Mouse (Mus musculus) kidney, postnatal 0 days (tissue): ENCODE results near the gene Scamp5. TPM values are rescaled to one million over a fixed set of nuclear protein-coding genes. Genes with fewer than 3 reads are reported as not detected.
"Not testable (repeated sequence)": the region's sequence is repeated elsewhere in the genome, so short reads cannot be mapped to it uniquely, and the experiment has no call there.

Experiments
- ATAC-seq: fragments of 200-750 bp; cut with Nextera tagmentation; replicated peaks from 2 replicates; pipeline ENCODE4 v1.8.0; 2017; ENCODE audit warnings: low read depth, moderate number of reproducible peaks, moderate TSS enrichment, moderate library complexity; ENCODE audit not compliant: low FRiP score
- DNase-seq: peaks from one replicate; pipeline ENCODE4 v3.0.0-alpha.2; 2016; ENCODE audit warnings: low spot score
- H3K27ac ChIP-seq: fragments of 300-500 bp; sonication (generic); 2 replicates; pipeline ENCODE4 v1.5.1; 2014; ENCODE audit warnings: mild to moderate bottlenecking
- H3K27me3 ChIP-seq: fragments of 300-500 bp; sonication (generic); 2 replicates; pipeline ENCODE4 v1.6.1; 2014; ENCODE audit warnings: low read length, mixed read lengths; ENCODE audit not compliant: insufficient read depth
- H3K36me3 ChIP-seq: fragments of 300-500 bp; sonication (generic); 2 replicates; pipeline ENCODE4 v1.6.1; 2014; ENCODE audit warnings: low read length, mixed read lengths; ENCODE audit not compliant: insufficient read depth
- H3K4me1 ChIP-seq: fragments of 300-500 bp; sonication (generic); replicated peaks from 2 replicates; pipeline ENCODE4 v1.6.1; 2014; ENCODE audit warnings: antibody characterized with exemption, low read length, mixed read lengths; ENCODE audit not compliant: insufficient read depth
- H3K4me2 ChIP-seq: fragments of 300-500 bp; sonication (generic); 2 replicates; pipeline ENCODE4 v1.6.1; 2014; ENCODE audit warnings: mild to moderate bottlenecking, low read length, moderate library complexity, mixed read lengths
- H3K4me3 ChIP-seq: fragments of 300-500 bp; sonication (generic); replicated peaks from 2 replicates; pipeline ENCODE4 v1.5.1; 2014; ENCODE audit warnings: low read depth, low read length
- H3K9ac ChIP-seq: fragments of 300-500 bp; sonication (generic); 2 replicates; pipeline ENCODE4 v1.6.1; 2014; ENCODE audit warnings: low read depth, low read length
- H3K9me3 ChIP-seq: fragments of 300-500 bp; sonication (generic); replicated peaks from 2 replicates; pipeline ENCODE4 v1.6.1; 2016; ENCODE audit warnings: low read length, inconsistent platforms, mixed read lengths
- CTCF ChIP-seq: IDR thresholded peaks from 2 replicates; pipeline ENCODE4 v1.5.1; 2016; ENCODE audit warnings: antibody characterized with exemption, low read depth, mild to moderate bottlenecking, moderate library complexity
- WGBS: fragments of 180-500 bp; shearing (Covaris S2); extraction: QIAGEN DNeasy Blood & Tissue Kit; methylation state at CpG from one replicate; pipeline ENCODE4 v1.1.7; 2014; 5-methylcytosine and 5-hydroxymethylcytosine counted together
- polyA plus RNA-seq: library from polyadenylated mRNA; unstranded; fragments of >200 nt; fragmentation: Nextera tagmentation; extraction: Ambion mirVana; gene quantifications from 2 replicates; pipeline ENCODE4 v1.2.1, GENCODE M21; 2015

Gene Scamp5
- polyA plus RNA-seq, 1 experiment from 2014 or later, result 18.3 TPM

DNA sequence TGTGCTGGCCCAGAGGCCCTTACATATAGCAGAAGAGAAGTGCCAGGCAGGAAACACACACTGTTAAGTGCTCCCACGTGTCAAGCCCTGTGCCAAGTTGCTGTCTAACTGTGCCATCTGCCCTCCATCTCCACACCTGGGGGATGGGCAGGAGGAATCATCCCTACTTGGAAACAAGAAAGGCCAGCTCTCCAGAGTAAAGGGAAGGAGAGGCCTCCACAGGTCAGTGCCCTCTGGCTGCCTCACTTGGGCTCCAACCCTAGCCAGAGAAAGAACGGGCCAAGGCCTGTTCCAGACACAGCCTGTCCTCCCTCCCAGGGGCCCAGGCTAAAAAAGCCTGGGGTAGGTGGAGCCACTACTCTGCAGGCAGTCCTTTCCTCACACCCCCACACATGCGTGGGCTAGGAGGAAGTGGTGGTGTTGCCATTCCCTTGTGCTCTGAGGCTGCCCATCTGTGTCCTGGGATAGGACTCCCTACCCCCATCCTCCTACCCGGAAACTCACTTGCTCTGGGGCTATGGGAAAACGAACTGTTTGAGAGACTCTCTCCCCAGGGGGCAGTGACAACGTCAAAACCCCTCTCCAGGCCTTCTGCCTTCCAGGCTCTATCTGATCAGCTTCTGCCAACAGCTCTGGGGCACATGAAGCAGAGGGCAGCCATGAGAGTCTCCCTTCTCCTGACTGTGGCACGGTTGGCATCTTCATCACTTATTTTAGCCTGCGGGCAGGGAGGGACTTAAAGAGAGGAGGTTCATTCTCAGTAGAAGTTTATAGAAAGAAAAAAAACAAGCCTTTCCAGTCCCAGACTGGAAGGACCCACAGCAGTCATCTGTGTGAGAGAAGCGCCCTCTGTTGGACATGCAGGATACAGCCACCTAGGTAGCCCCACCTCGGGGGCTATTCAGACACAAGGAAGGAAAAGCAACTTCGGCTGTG, 34.5 kb downstream of the Scamp5 start:
- Histone ChIP-seq H3K36me3 (no peaks in the 10 kb centered on the region; the same call in 1 of the 2 replicates), H3K4me3 (no peak overlapping the region), H3K27ac (peak overlapping the region; percentile 86), H3K4me1 (peaks cover 25% of the 10 kb centered on the region), H3K9me3 (no peaks in the 10 kb centered on the region), H3K9ac (peak overlapping the region; percentile 32; the same call in 1 of the 2 replicates), H3K27me3 (no peaks in the 10 kb centered on the region), H3K4me2 (peak overlapping the region; percentile 8; the same call in 1 of the 2 replicates)
- ATAC-seq, result peak; percentile 74
- TF ChIP-seq CTCF, result peak; percentile 88
- WGBS, result 5% methylated on average over 11 of the region's 11 CpGs
- peak; percentile 96 for DNase-seq

- no peak for TF ChIP-seq CTCF
- H3K36me3 ChIP-seq, result no peaks in the 10 kb centered on the region; the same call in 1 of the 2 replicates
- H3K4me1 ChIP-seq, result peaks cover 21% of the 10 kb centered on the region
- ATAC-seq (no peak), DNase-seq (no peak)
- WGBS, result 91% methylated on average over 3 of the region's 3 CpGs
- H3K9ac ChIP-seq, result no peak overlapping the region
- no peak overlapping the region for H3K4me2 ChIP-seq
- peak overlapping the region; percentile 86; the same call in 1 of the 2 replicates for H3K27ac ChIP-seq
- H3K27me3 ChIP-seq, result no peaks in the 10 kb centered on the region
- H3K9me3 ChIP-seq, result no peaks in the 10 kb centered on the region
- H3K4me3 ChIP-seq, result no peak overlapping the region
These were observed 35.4 kb downstream of the Scamp5 start for GRCm38 (mm10) chr9:57432480-57432879.

- Histone ChIP-seq H3K4me3 (no peak overlapping the region), H3K27ac (0 out of 2 replicates have a peak overlapping the region, but pooled peaks have one; percentile 0), H3K9ac (no peak overlapping the region), H3K36me3 (no peaks in the 10 kb centered on the region; the same call in 1 of the 2 replicates), H3K4me2 (no peak overlapping the region), H3K4me1 (peaks cover 21% of the 10 kb centered on the region), H3K9me3 (no peaks in the 10 kb centered on the region), H3K27me3 (no peaks in the 10 kb centered on the region)
- no peak for TF ChIP-seq CTCF
- ATAC-seq (peak; percentile 44; the same call in 1 of the 2 replicates), DNase-seq (peak; percentile 25)
- 31% methylated on average over 9 of the region's 9 CpGs for WGBS
These were observed 36.7 kb downstream of the Scamp5 start for GRCm38 (mm10) chr9:57431202-57431601.

GRCm38 (mm10) chr9:57428391-57428790, 39.5 kb downstream of the Scamp5 start:
- no peak for DNase-seq
- no peak for TF ChIP-seq CTCF

DNA sequence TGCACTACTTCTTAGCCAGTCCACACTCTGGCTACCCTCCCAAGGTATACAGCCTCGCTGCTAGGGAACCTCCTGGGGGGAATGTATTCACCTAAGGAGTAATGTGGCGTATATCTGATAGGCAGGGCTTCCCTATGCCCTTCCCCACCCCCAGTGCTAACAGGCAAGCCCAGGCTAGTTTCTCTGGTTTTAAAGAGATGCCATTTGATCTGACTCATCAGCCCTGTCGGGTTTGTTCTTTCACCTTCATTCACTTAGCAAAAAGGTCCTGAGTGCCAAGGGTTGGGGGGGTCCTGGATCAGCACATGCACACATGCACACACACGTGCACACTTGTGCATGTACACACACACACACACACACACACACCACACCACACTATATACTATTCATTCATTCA, 39.9 kb downstream of the Scamp5 start:
- H3K27me3 ChIP-seq, result no peaks in the 10 kb centered on the region
- DNase-seq (no peak), ATAC-seq (no peak)
- H3K9ac ChIP-seq, result no peak overlapping the region
- no peak overlapping the region for H3K4me2 ChIP-seq
- peaks cover 9% of the 10 kb centered on the region for H3K4me1 ChIP-seq
- no peaks in the 10 kb centered on the region for H3K9me3 ChIP-seq
- H3K36me3 ChIP-seq, result no peaks in the 10 kb centered on the region; the same call in 1 of the 2 replicates
- TF ChIP-seq CTCF, result no peak
- H3K27ac ChIP-seq, result no peak overlapping the region
- WGBS, result 68% methylated on average over 4 of the region's 4 CpGs
- H3K4me3 ChIP-seq, result no peak overlapping the region

More at GRCm38 (mm10) chr9:57428391-57428790, 39.5 kb downstream of the Scamp5 start:
- Histone ChIP-seq H3K36me3 (no peaks in the 10 kb centered on the region; the same call in 1 of the 2 replicates), H3K4me3 (no peak overlapping the region), H3K27ac (no peak overlapping the region), H3K9me3 (no peaks in the 10 kb centered on the region), H3K27me3 (no peaks in the 10 kb centered on the region), H3K9ac (no peak overlapping the region), H3K4me1 (peaks cover 14% of the 10 kb centered on the region), H3K4me2 (no peak overlapping the region)
- 59% methylated on average over 4 of the region's 4 CpGs for WGBS
- no peak for ATAC-seq

DNA sequence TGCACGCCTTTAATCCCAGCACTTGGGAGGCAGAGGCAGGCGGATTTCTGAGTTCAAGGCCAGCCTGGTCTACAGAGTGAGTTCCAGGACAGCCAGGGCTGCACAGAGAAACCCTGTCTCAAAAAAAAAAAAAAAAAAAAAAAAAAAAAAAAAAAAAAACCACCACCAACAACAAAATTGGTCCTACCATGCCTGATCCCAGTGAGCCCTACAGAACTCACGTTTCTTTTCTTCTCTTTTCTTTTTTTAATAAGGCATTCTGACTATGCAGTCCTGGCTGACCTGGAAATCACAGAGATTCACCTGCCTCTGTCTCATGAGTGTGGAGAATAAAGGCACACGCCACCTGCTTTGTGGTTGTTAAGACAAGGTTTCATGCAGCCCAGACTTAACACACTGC, 40.7 kb downstream of the Scamp5 start:
- not testable (repeated sequence) for H3K27me3 ChIP-seq, H3K4me2 ChIP-seq, H3K4me3 ChIP-seq, H3K36me3 ChIP-seq, H3K4me1 ChIP-seq, H3K9me3 ChIP-seq, H3K27ac ChIP-seq, H3K9ac ChIP-seq, ATAC-seq, DNase-seq
- 87% methylated on average over 4 of the region's 4 CpGs for WGBS
